Mouse (Mus musculus) olfactory bulb, adult 2 months (tissue): ENCODE data around the gene Slc26a1.

Source experiments
- CTCF ChIP-seq: fragments of 200-500 bp; IDR thresholded peaks from 2 replicates; pipeline ENCODE4 v1.5.1; 2012; ENCODE audit warnings: low read depth, mild to moderate bottlenecking, low read length, moderate library complexity; ENCODE audit not compliant: insufficient read depth
- POLR2A ChIP-seq: fragments of 200-500 bp; IDR thresholded peaks from 2 replicates; pipeline ENCODE4 v1.6.1; 2012; ENCODE audit warnings: mild to moderate bottlenecking, low read depth, low read length, moderate library complexity; ENCODE audit not compliant: insufficient read depth

DNA sequence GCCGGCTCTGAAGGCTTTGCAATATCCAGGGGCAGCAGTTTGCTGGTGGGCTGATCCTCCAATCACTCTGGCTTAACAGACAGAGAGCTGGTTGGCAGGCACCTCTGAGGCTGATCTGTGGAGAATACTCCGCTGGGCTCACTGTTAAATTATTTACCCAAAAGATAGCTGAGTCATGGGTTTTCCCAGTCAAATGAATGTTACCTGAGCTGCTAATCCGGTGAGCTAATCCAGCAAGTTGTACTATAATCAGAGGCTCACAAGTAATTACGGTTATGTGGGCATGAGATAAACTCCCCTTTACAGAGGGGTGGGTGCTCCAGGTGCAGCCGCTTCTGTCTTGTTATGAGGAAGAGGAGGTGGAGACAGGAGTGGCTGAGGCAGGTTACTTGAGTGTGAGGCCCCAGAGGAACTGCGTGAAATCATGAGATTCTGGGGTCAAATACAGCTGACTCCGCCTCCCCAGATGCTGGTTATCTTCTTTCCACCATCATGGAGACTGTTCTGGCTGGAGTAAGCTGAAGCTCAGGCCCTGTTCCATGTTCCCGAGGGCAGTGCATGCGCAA is at the start of gene Slc26a1:
- TF ChIP-seq POLR2A: no peak
- no peak for TF ChIP-seq CTCF
